Mouse (Mus musculus) heart, adult 2 months (tissue): Measurements from ENCODE around the gene Pik3r5. TPM values are rescaled to one million over a fixed set of nuclear protein-coding genes. Genes with fewer than 3 reads are reported as not detected.

Experiments
- DNase-seq, 2 experiments: peaks; one replicate each; pipeline ENCODE4 v3.0.0; 2021
- H3K27ac ChIP-seq: fragments of 200-600 bp; 2 replicates; pipeline ENCODE4 v1.8.1; 2022
- H3K27me3 ChIP-seq: fragments of 200-500 bp; 2 replicates; pipeline ENCODE4 v1.6.1; 2012; ENCODE audit warnings: mild to moderate bottlenecking, low read length, inconsistent platforms, mixed read lengths; ENCODE audit not compliant: control insufficient read depth, insufficient read depth
- H3K36me3 ChIP-seq: fragments of 200-500 bp; 2 replicates; pipeline ENCODE4 v1.6.1; 2012; ENCODE audit warnings: low read length, inconsistent platforms; ENCODE audit not compliant: control insufficient read depth, insufficient read depth
- H3K4me1 ChIP-seq: fragments of 200-500 bp; 2 replicates; pipeline ENCODE4 v1.6.1; 2011; ENCODE audit warnings: low read length; ENCODE audit not compliant: control insufficient read depth, insufficient read depth
- H3K4me3 ChIP-seq: fragments of 200-600 bp; 2 replicates; pipeline ENCODE4 v1.8.1; 2022
- H3K79me2 ChIP-seq: fragments of 200-500 bp; replicated peaks from 2 replicates; pipeline ENCODE4 v1.6.1; 2012; ENCODE audit warnings: mild to moderate bottlenecking, inconsistent platforms, low read length, moderate library complexity, mixed read lengths; ENCODE audit not compliant: control insufficient read depth, insufficient read depth
- H3K9ac ChIP-seq: fragments of 200-500 bp; 2 replicates; pipeline ENCODE4 v1.6.1; 2012; ENCODE audit warnings: low read depth, mild to moderate bottlenecking, control low read depth, inconsistent platforms, low read length, mixed read lengths
- CTCF ChIP-seq: fragments of 200-600 bp; IDR thresholded peaks from 2 replicates; pipeline ENCODE4 v1.8.1; 2022; ENCODE audit warnings: antibody characterized with exemption, mild to moderate bottlenecking, moderate library complexity
- EP300 ChIP-seq: fragments of 200-500 bp; IDR thresholded peaks from 2 replicates; pipeline ENCODE4 v1.6.1; 2011; ENCODE audit warnings: low read depth, low read length, control low read depth; ENCODE audit not compliant: insufficient read depth
- POLR2A ChIP-seq: fragments of 200-500 bp; IDR thresholded peaks from 2 replicates; pipeline ENCODE4 v1.6.1; 2011; ENCODE audit warnings: mild to moderate bottlenecking, low read depth, low read length, control low read depth; ENCODE audit not compliant: insufficient read depth
- WGBS: fragments of 180-500 bp; shearing (Covaris S2); methylation state at CpG from one replicate; pipeline ENCODE4 v1.1.7; 2018; 5-methylcytosine and 5-hydroxymethylcytosine counted together
- intact Hi-C: fragments of 180-260 bp; cut with DNase I; formaldehyde crosslinking; loops from one replicate; pipeline ENCODE4 v1.15.1; 2025
- polyA plus RNA-seq: library from polyadenylated mRNA; depleted of rRNA; stranded (reverse); fragments of >200 nt; gene quantifications from 2 replicates; pipeline ENCODE4 v1.2.3, GENCODE M21; 2012
- total RNA-seq, 2 experiments: library from RNA; stranded (reverse); gene quantifications; 2 replicates each; pipeline ENCODE4 v1.2.3; 2021

The Pik3r5 gene
- total and polyA plus RNA-seq, 3 experiments: 0.84 to 2.9 (median 1.3) TPM

GRCm38 (mm10) chr11:68434697-68435096 lies 2.8 kb downstream of the Pik3r5 start:
- no peaks in the 10 kb centered on the region for H3K36me3 ChIP-seq
- intact Hi-C loops: loop anchor here (5.0 kb wide), 2 partner anchors 43 to 113 kb away; no protein-coding TSS in a partner anchor
- DNase-seq: no peak
- no peak overlapping the region for H3K4me3 ChIP-seq
- no peaks in the 10 kb centered on the region for H3K4me1 ChIP-seq
- no peak for TF ChIP-seq CTCF
- no peak for TF ChIP-seq POLR2A
- no peak for TF ChIP-seq EP300
- no peaks in the 10 kb centered on the region; the same call in 1 of the 2 replicates for H3K27me3 ChIP-seq
- no peaks in the 10 kb centered on the region for H3K79me2 ChIP-seq
- 79% methylated on average over 2 of the region's 2 CpGs for WGBS
- no peak overlapping the region for H3K9ac ChIP-seq
- H3K27ac ChIP-seq: no peak overlapping the region

GRCm38 (mm10) chr11:68435601-68436000 lies 3.7 kb downstream of the Pik3r5 start:
- 92% methylated on average over 4 of the region's 4 CpGs for WGBS
- DNase-seq: no peak
- Histone ChIP-seq H3K36me3 (no peaks in the 10 kb centered on the region), H3K79me2 (no peaks in the 10 kb centered on the region), H3K9ac (no peak overlapping the region), H3K27me3 (no peaks in the 10 kb centered on the region; the same call in 1 of the 2 replicates), H3K27ac (no peak overlapping the region), H3K4me3 (no peak overlapping the region), H3K4me1 (no peaks in the 10 kb centered on the region)
- TF ChIP-seq EP300 (no peak), POLR2A (no peak), CTCF (no peak)
- intact Hi-C loops: no loop called here

DNA sequence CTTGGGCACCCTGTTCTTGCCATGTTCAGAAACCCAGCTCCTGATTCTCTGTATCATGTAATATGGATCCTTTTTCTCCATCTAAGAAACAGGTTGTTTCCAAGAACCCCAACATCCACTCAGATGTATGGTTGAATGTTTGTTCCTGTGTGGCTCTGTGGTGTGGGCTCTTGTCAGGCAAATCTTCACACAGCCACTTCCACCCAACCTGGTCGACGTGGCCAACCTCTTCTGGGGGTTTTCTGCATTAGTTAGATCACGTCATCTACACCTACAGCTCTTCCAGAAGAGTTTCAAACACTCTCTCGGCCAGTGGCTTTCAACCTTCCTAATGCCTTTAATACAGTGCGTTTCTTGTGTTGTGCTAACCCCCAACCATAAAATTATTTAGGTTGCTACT lies 4.5 kb downstream of the Pik3r5 start:
- no peaks in the 10 kb centered on the region for H3K27me3 ChIP-seq
- H3K36me3 ChIP-seq: no peaks in the 10 kb centered on the region
- H3K4me3 ChIP-seq: no peak overlapping the region
- no peak overlapping the region for H3K27ac ChIP-seq
- no peaks in the 10 kb centered on the region for H3K79me2 ChIP-seq
- WGBS: 79% methylated on average over 5 of the region's 5 CpGs
- H3K9ac ChIP-seq: no peak overlapping the region
- TF ChIP-seq CTCF (no peak), POLR2A (no peak), EP300 (no peak)
- H3K4me1 ChIP-seq: no peaks in the 10 kb centered on the region
- DNase-seq: no peak
- intact Hi-C loops: no loop called here

DNA sequence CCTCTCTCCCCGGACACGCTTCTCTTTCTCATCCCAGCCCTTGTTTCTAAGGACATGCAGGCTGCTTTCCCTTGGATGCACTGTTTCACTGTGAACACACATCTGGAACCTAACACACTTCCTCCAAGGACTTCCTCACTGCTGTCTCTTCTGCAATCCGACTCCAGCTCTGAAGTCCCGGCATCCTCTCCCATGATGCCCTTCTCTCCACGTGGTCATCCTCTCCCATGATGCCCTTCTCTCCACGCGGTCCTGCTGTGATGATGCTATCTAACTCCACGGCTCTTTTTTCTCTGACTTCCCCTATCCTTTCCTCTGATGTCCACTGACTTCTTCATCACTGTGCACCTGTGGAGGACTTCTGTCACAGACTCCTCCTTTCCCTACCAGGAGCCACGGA lies 8.2 kb downstream of the Pik3r5 start:
- intact Hi-C loops: no loop called here
- DNase-seq: no peak
- WGBS: 75% methylated on average over 9 of the region's 9 CpGs
- Histone ChIP-seq H3K4me3 (no peak overlapping the region), H3K27me3 (no peaks in the 10 kb centered on the region), H3K4me1 (no peaks in the 10 kb centered on the region), H3K9ac (no peak overlapping the region), H3K79me2 (no peaks in the 10 kb centered on the region), H3K36me3 (no peaks in the 10 kb centered on the region), H3K27ac (no peak overlapping the region)
- no peak for TF ChIP-seq POLR2A
- no peak for TF ChIP-seq EP300
- no peak for TF ChIP-seq CTCF

- TF ChIP-seq EP300 (no peak), POLR2A (no peak), CTCF (no peak)
- intact Hi-C loops: no loop called here
Observed at GRCm38 (mm10) chr11:68440965-68441364, 9.0 kb downstream of the Pik3r5 start.

GRCm38 (mm10) chr11:68442346-68442745 lies 10.4 kb downstream of the Pik3r5 start:
- Histone ChIP-seq H3K9ac (no peak overlapping the region), H3K79me2 (no peaks in the 10 kb centered on the region), H3K27me3 (no peaks in the 10 kb centered on the region), H3K4me1 (no peaks in the 10 kb centered on the region), H3K4me3 (no peak overlapping the region), H3K36me3 (no peaks in the 10 kb centered on the region), H3K27ac (no peak overlapping the region)
- DNase-seq: no peak
- intact Hi-C loops: no loop called here
- no peak for TF ChIP-seq CTCF
- no peak for TF ChIP-seq EP300
- TF ChIP-seq POLR2A: no peak
- WGBS: 81% methylated on average over 8 of the region's 8 CpGs

More at GRCm38 (mm10) chr11:68440965-68441364, 9.0 kb downstream of the Pik3r5 start:
- WGBS: 66% methylated on average over 5 of the region's 5 CpGs
- no peaks in the 10 kb centered on the region for H3K79me2 ChIP-seq
- no peak overlapping the region for H3K9ac ChIP-seq
- no peak for DNase-seq
- H3K4me3 ChIP-seq: no peak overlapping the region
- H3K36me3 ChIP-seq: no peaks in the 10 kb centered on the region
- no peaks in the 10 kb centered on the region for H3K27me3 ChIP-seq
- H3K4me1 ChIP-seq: no peaks in the 10 kb centered on the region
- no peak overlapping the region for H3K27ac ChIP-seq
